Mouse (Mus musculus): ENCODE results near the gene Tex26.

GRCm38 (mm10) chr5:149417381-149417780 lies 22.1 kb upstream of the Tex26 start:
- no peak for TF ChIP-seq POLR2A (IDR thresholded peaks at IDR 0.05; ENCODE audit: low read depth, low read length)
- TF ChIP-seq CTCF (conservative IDR thresholded peaks at IDR 0.05 in 1 of 2, IDR thresholded peaks at IDR 0.05 in 1 of 2; ENCODE audit: low read depth in 2 of 2, low read length in 2 of 2) = peak; percentile 25 to 38; a peak in 2 of 4 replicates
- TF ChIP-seq SIN3A (IDR thresholded peaks at IDR 0.05; ENCODE audit: low read length) = no peak
- TF ChIP-seq NRF1 (IDR thresholded peaks at IDR 0.05; ENCODE audit: low read depth, low read length) = no peak
- TF ChIP-seq ELF1 (IDR thresholded peaks at IDR 0.05; ENCODE audit: low read depth, low read length) = no peak
- TF ChIP-seq IRF4 (IDR thresholded peaks at IDR 0.05; ENCODE audit: low read depth, low read length) = no peak
- TF ChIP-seq MAZ (IDR thresholded peaks at IDR 0.05; ENCODE audit: low read depth, low read length) = no peak
